Mouse (Mus musculus) megakaryocyte-erythroid progenitor cell, adult 5-6 weeks (primary cell): ENCODE results near the gene Olig1. TPM values are rescaled to one million over a fixed set of nuclear protein-coding genes. Genes with fewer than 3 reads are reported as not detected.
"Not testable (repeated sequence)": the region's sequence is repeated elsewhere in the genome, so short reads cannot be mapped to it uniquely, and the experiment has no call there.

ENCODE experiments used
- ATAC-seq: replicated peaks from 2 replicates; pipeline ENCODE4 v1.8.0; 2016; ENCODE audit warnings: mild to moderate bottlenecking, inconsistent platforms; ENCODE audit not compliant: severe bottlenecking, poor library complexity, low FRiP score, low TSS enrichment
- total RNA-seq, 2 experiments: library from RNA; stranded (forward) in 1 of 2; stranded (reverse) in 1 of 2; fragments of 200-1000, 215-1000 nt in 1 of 2; fragments of >200 nt in 1 of 2; fragmentation: Nextera tagmentation in 1 of 2; gene quantifications; 2 replicates each; pipeline ENCODE4 v1.2.3; 2014 to 2017

Olig1 gene
- total RNA-seq, 2 experiments from 2014 or later = not detected

- no peak for ATAC-seq
These were observed 36.2 kb upstream of the Olig1 start for GRCm38 (mm10) chr16:91233241-91233944.

GRCm38 (mm10) chr16:91239024-91239423 lies 30.5 kb upstream of the Olig1 start:
- ATAC-seq = no peak

GRCm38 (mm10) chr16:91246292-91246691 lies 23.3 kb upstream of the Olig1 start:
- ATAC-seq = no peak

- ATAC-seq = not testable (repeated sequence)
These were observed 14.0 kb upstream of the Olig1 start for GRCm38 (mm10) chr16:91255419-91256164.

GRCm38 (mm10) chr16:91258956-91259355 lies 10.6 kb upstream of the Olig1 start:
- no peak for ATAC-seq

- ATAC-seq = no peak
These were observed 8.7 kb upstream of the Olig1 start for GRCm38 (mm10) chr16:91260861-91261260.

GRCm38 (mm10) chr16:91262467-91263220 lies 6.9 kb upstream of the Olig1 start:
- no peak for ATAC-seq

- ATAC-seq = no peak
These were observed 3.6 kb upstream of the Olig1 start for GRCm38 (mm10) chr16:91265972-91266371.

- ATAC-seq = no peak
These were observed 684 bp upstream of the Olig1 start for GRCm38 (mm10) chr16:91268724-91269452.

- no peak for ATAC-seq
These were observed 820 bp downstream of the Olig1 start for GRCm38 (mm10) chr16:91270212-91270971.

GRCm38 (mm10) chr16:91270982-91271549 lies 1.5 kb downstream of the Olig1 start:
- no peak for ATAC-seq

GRCm38 (mm10) chr16:91271634-91272033 lies 2.1 kb downstream of the Olig1 start:
- no peak for ATAC-seq

GRCm38 (mm10) chr16:91280516-91280915 lies 10.9 kb downstream of the Olig1 start:
- no peak for ATAC-seq

GRCm38 (mm10) chr16:91292080-91292479 lies 22.5 kb downstream of the Olig1 start:
- ATAC-seq = no peak

GRCm38 (mm10) chr16:91292719-91293333 lies 23.3 kb downstream of the Olig1 start:
- ATAC-seq = no peak

GRCm38 (mm10) chr16:91297726-91298125 lies 28.2 kb downstream of the Olig1 start:
- no peak for ATAC-seq

- no peak for ATAC-seq
These were observed 29.8 kb downstream of the Olig1 start for GRCm38 (mm10) chr16:91299412-91299811.
